Mouse (Mus musculus): ENCODE results near the gene Hbs1l.

GRCm38 (mm10) chr10:21410711-21411110 is 114.9 kb downstream of the Hbs1l start:
- TF ChIP-seq CTCF (IDR thresholded peaks at IDR 0.05; ENCODE audit: control insufficient read depth, insufficient read depth, low read length), result no peak
- TF ChIP-seq POLR2A (IDR thresholded peaks at IDR 0.05; ENCODE audit: borderline replicate concordance, control insufficient read depth, low read depth, low read length), result no peak

Data from bone marrow, adult 2 months (tissue).